Mouse (Mus musculus): ENCODE data around the gene Tnr.

DNA sequence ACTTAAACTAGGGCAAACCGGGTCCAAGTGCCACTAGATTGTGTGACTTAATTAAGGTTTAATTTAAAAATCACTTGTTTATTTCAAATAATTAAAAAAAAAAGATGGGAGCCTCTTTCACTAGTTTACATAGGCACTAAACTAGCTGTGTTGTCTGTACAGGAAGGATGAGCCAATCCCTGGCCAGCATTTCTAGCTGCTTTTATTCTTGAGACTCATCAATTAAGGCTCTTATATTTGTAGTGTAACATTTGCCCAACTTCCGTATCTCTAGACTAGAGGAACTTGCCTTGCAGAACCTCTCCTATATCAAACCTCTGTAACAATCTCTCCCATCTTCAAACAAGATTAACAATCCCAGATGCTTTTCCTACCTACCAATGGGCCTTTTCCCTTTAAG lies 47.3 kb downstream of the Tnr start:
- no peak for TF ChIP-seq CTCF (IDR thresholded peaks at IDR 0.05; ENCODE audit: borderline replicate concordance, extremely low read depth, insufficient read depth, insufficient read length)
- TF ChIP-seq POLR2A (IDR thresholded peaks at IDR 0.05; ENCODE audit: borderline replicate concordance, extremely low read depth, insufficient read depth, insufficient read length, poor library complexity, severe bottlenecking), result no peak
